Mouse (Mus musculus) spleen, adult 2 months (tissue): ENCODE measurements around the gene Rnf2.

Source experiments
- CTCF ChIP-seq: fragments of 200-500 bp; IDR thresholded peaks from 2 replicates; pipeline ENCODE4 v1.5.1; 2011; ENCODE audit warnings: mild to moderate bottlenecking, inconsistent platforms; ENCODE audit not compliant: insufficient read depth, insufficient read length, insufficient replicate concordance; ENCODE audit errors: extremely low read depth
- POLR2A ChIP-seq: fragments of 200-500 bp; IDR thresholded peaks from 2 replicates; pipeline ENCODE4 v1.6.1; 2011; ENCODE audit warnings: low read depth, low read length, inconsistent platforms

DNA sequence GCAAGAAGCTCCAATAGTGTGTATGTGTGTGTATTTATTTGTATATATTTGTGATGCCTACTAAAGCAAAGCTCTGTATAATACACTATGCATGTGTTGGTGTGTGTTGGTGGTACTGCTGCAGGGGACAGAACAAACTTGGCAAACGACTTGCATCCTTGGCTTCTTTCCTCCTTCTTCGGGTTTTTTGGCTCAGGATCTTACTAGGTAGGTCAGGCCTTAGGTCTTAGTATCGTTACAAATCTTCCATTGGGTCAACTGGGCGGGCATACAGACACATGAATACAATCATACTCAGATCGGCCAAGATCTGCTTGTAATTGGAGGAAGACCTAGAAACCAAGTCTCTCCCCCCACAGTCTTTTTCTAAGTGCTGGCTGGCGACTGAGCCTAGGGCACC is 6.0 kb downstream of the Rnf2 start:
- TF ChIP-seq POLR2A: no peak
- TF ChIP-seq CTCF: no peak
